Mouse (Mus musculus): ENCODE measurements around the gene Traf2. TPM values are rescaled to one million over a fixed set of nuclear protein-coding genes. Genes with fewer than 3 reads are reported as not detected.

Gene Traf2
- polyA plus RNA-seq (2016; fragmentation: Nextera tagmentation; extraction: Ambion mirVana): 21.1 and 22.3 TPM in 2 replicates

GRCm38 (mm10) chr2:25546811-25547491 lies at the start of gene Traf2:
TSS of gene Traf2 (minus strand) at chr2:25546940.
- Histone ChIP-seq H3K36me3 (peaks cover 6% of the 10 kb centered on the region; the same call in 1 of the 2 replicates), H3K9ac (peak within 1 kb of the TSS; percentile 89), H3K9me3 (replicated peaks) (no peaks in the 10 kb centered on the region), H3K27me3 (replicated peaks) (no peaks in the 10 kb centered on the region), H3K27ac (ENCODE audit: poor library complexity, severe bottlenecking) (peak within 1 kb of the TSS; percentile 67), H3K4me2 (peak within 1 kb of the TSS; percentile 88), H3K4me3 (peak within 1 kb of the TSS; percentile 76), H3K4me1 (replicated peaks) (peaks cover 20% of the 10 kb centered on the region)
- WGBS: 3% methylated on average over 47 of the region's 48 CpGs
- ATAC-seq (ENCODE audit: insufficient number of reproducible peaks, low FRiP score): peak; percentile 99

- peaks cover 5% of the 10 kb centered on the region for H3K4me1 ChIP-seq (replicated peaks)
- no peak overlapping the region for H3K27ac ChIP-seq (ENCODE audit: poor library complexity, severe bottlenecking)
- no peaks in the 10 kb centered on the region for H3K27me3 ChIP-seq (replicated peaks)
- no peak overlapping the region for H3K9ac ChIP-seq
- H3K4me3 ChIP-seq: no peak overlapping the region
- H3K9me3 ChIP-seq (replicated peaks): no peaks in the 10 kb centered on the region
- H3K4me2 ChIP-seq: no peak overlapping the region
- 88% methylated on average over 2 of the region's 2 CpGs for WGBS
- ATAC-seq (ENCODE audit: insufficient number of reproducible peaks, low FRiP score): no peak
- peaks cover 90% of the 10 kb centered on the region for H3K36me3 ChIP-seq
Observed at GRCm38 (mm10) chr2:25591863-25592262, 45.1 kb upstream of the Traf2 start.

GRCm38 (mm10) chr2:25588227-25588907 lies 41.6 kb upstream of the Traf2 start:
- Histone ChIP-seq H3K36me3 (peaks cover 94% of the 10 kb centered on the region), H3K4me1 (replicated peaks) (peaks cover 9% of the 10 kb centered on the region), H3K9ac (no peak overlapping the region), H3K4me3 (no peak overlapping the region), H3K27ac (ENCODE audit: poor library complexity, severe bottlenecking) (0 out of 2 replicates have a peak overlapping the region, but pooled peaks have one; percentile 12), H3K27me3 (replicated peaks) (no peaks in the 10 kb centered on the region), H3K4me2 (no peak overlapping the region), H3K9me3 (replicated peaks) (no peaks in the 10 kb centered on the region)
- WGBS: 88% methylated on average over 8 of the region's 8 CpGs
- no peak for ATAC-seq (ENCODE audit: insufficient number of reproducible peaks, low FRiP score)

GRCm38 (mm10) chr2:25587290-25587689 lies 40.5 kb upstream of the Traf2 start:
- Histone ChIP-seq H3K9me3 (replicated peaks) (no peaks in the 10 kb centered on the region), H3K36me3 (peaks cover 88% of the 10 kb centered on the region), H3K4me2 (no peak overlapping the region), H3K27ac (ENCODE audit: poor library complexity, severe bottlenecking) (no peak overlapping the region), H3K9ac (no peak overlapping the region), H3K4me1 (replicated peaks) (peaks cover 20% of the 10 kb centered on the region), H3K27me3 (replicated peaks) (no peaks in the 10 kb centered on the region), H3K4me3 (no peak overlapping the region)
- 94% methylated on average over 8 of the region's 8 CpGs for WGBS
- no peak for ATAC-seq (ENCODE audit: insufficient number of reproducible peaks, low FRiP score)

GRCm38 (mm10) chr2:25585601-25586000 lies 38.9 kb upstream of the Traf2 start:
- Histone ChIP-seq H3K4me1 (replicated peaks) (peaks cover 34% of the 10 kb centered on the region), H3K4me3 (no peak overlapping the region), H3K4me2 (no peak overlapping the region), H3K27ac (ENCODE audit: poor library complexity, severe bottlenecking) (no peak overlapping the region), H3K27me3 (replicated peaks) (peaks cover 8% of the 10 kb centered on the region), H3K9me3 (replicated peaks) (no peaks in the 10 kb centered on the region), H3K9ac (no peak overlapping the region), H3K36me3 (peaks cover 71% of the 10 kb centered on the region)
- 77% methylated on average over 3 of the region's 3 CpGs for WGBS
- no peak for ATAC-seq (ENCODE audit: insufficient number of reproducible peaks, low FRiP score)

- no peak overlapping the region for H3K27ac ChIP-seq (ENCODE audit: poor library complexity, severe bottlenecking)
- H3K9ac ChIP-seq: no peak overlapping the region
- peaks cover 15% of the 10 kb centered on the region for H3K27me3 ChIP-seq (replicated peaks)
- ATAC-seq (ENCODE audit: insufficient number of reproducible peaks, low FRiP score): no peak
- H3K4me3 ChIP-seq: no peak overlapping the region
- H3K36me3 ChIP-seq: peaks cover 64% of the 10 kb centered on the region
- peaks cover 35% of the 10 kb centered on the region for H3K4me1 ChIP-seq (replicated peaks)
- H3K4me2 ChIP-seq: no peak overlapping the region
- H3K9me3 ChIP-seq (replicated peaks): no peaks in the 10 kb centered on the region
- WGBS: 84% methylated on average over 4 of the region's 4 CpGs
Observed at GRCm38 (mm10) chr2:25584856-25585255, 38.1 kb upstream of the Traf2 start.

GRCm38 (mm10) chr2:25584152-25584551 lies 37.4 kb upstream of the Traf2 start:
- 96% methylated on average over 3 of the region's 3 CpGs for WGBS
- Histone ChIP-seq H3K9ac (no peak overlapping the region), H3K9me3 (replicated peaks) (no peaks in the 10 kb centered on the region), H3K36me3 (peaks cover 58% of the 10 kb centered on the region), H3K27me3 (replicated peaks) (peaks cover 22% of the 10 kb centered on the region), H3K27ac (ENCODE audit: poor library complexity, severe bottlenecking) (no peak overlapping the region), H3K4me1 (replicated peaks) (peaks cover 42% of the 10 kb centered on the region), H3K4me3 (no peak overlapping the region), H3K4me2 (no peak overlapping the region)
- ATAC-seq (ENCODE audit: insufficient number of reproducible peaks, low FRiP score): no peak

GRCm38 (mm10) chr2:25583571-25583970 lies 36.8 kb upstream of the Traf2 start:
- H3K27me3 ChIP-seq (replicated peaks): peaks cover 28% of the 10 kb centered on the region
- H3K27ac ChIP-seq (ENCODE audit: poor library complexity, severe bottlenecking): no peak overlapping the region
- 65% methylated on average over 4 of the region's 4 CpGs for WGBS
- H3K9me3 ChIP-seq (replicated peaks): no peaks in the 10 kb centered on the region
- no peak overlapping the region for H3K9ac ChIP-seq
- no peak overlapping the region for H3K4me2 ChIP-seq
- H3K36me3 ChIP-seq: peaks cover 55% of the 10 kb centered on the region
- ATAC-seq (ENCODE audit: insufficient number of reproducible peaks, low FRiP score): no peak
- peaks cover 47% of the 10 kb centered on the region for H3K4me1 ChIP-seq (replicated peaks)
- no peak overlapping the region for H3K4me3 ChIP-seq

GRCm38 (mm10) chr2:25583120-25583481 lies 36.4 kb upstream of the Traf2 start:
- Histone ChIP-seq H3K4me3 (no peak overlapping the region), H3K27me3 (replicated peaks) (peaks cover 33% of the 10 kb centered on the region), H3K36me3 (peaks cover 50% of the 10 kb centered on the region), H3K4me2 (no peak overlapping the region), H3K4me1 (replicated peaks) (peaks cover 52% of the 10 kb centered on the region), H3K9me3 (replicated peaks) (no peaks in the 10 kb centered on the region), H3K27ac (ENCODE audit: poor library complexity, severe bottlenecking) (no peak overlapping the region), H3K9ac (no peak overlapping the region)
- no peak for ATAC-seq (ENCODE audit: insufficient number of reproducible peaks, low FRiP score)
- 91% methylated on average over 6 of the region's 6 CpGs for WGBS

GRCm38 (mm10) chr2:25582466-25583119 lies 35.9 kb upstream of the Traf2 start:
- ATAC-seq (ENCODE audit: insufficient number of reproducible peaks, low FRiP score): no peak
- no peak overlapping the region for H3K4me3 ChIP-seq
- peaks cover 57% of the 10 kb centered on the region for H3K4me1 ChIP-seq (replicated peaks)
- WGBS: 45% methylated on average over 12 of the region's 12 CpGs
- no peak overlapping the region for H3K4me2 ChIP-seq
- no peaks in the 10 kb centered on the region for H3K9me3 ChIP-seq (replicated peaks)
- H3K27me3 ChIP-seq (replicated peaks): peaks cover 38% of the 10 kb centered on the region
- H3K36me3 ChIP-seq: peaks cover 45% of the 10 kb centered on the region
- H3K27ac ChIP-seq (ENCODE audit: poor library complexity, severe bottlenecking): no peak overlapping the region
- H3K9ac ChIP-seq: no peak overlapping the region

GRCm38 (mm10) chr2:25581901-25582301 lies 35.2 kb upstream of the Traf2 start:
- H3K4me1 ChIP-seq (replicated peaks): peaks cover 58% of the 10 kb centered on the region
- H3K4me2 ChIP-seq: peak overlapping the region; percentile 74
- H3K9me3 ChIP-seq (replicated peaks): no peaks in the 10 kb centered on the region
- WGBS: 35% methylated on average over 6 of the region's 6 CpGs
- H3K36me3 ChIP-seq: peaks cover 39% of the 10 kb centered on the region
- H3K4me3 ChIP-seq: no peak overlapping the region
- H3K27ac ChIP-seq (ENCODE audit: poor library complexity, severe bottlenecking): no peak overlapping the region
- no peak for ATAC-seq (ENCODE audit: insufficient number of reproducible peaks, low FRiP score)
- no peak overlapping the region for H3K9ac ChIP-seq
- H3K27me3 ChIP-seq (replicated peaks): peaks cover 45% of the 10 kb centered on the region
